In the genomic region with DNA sequence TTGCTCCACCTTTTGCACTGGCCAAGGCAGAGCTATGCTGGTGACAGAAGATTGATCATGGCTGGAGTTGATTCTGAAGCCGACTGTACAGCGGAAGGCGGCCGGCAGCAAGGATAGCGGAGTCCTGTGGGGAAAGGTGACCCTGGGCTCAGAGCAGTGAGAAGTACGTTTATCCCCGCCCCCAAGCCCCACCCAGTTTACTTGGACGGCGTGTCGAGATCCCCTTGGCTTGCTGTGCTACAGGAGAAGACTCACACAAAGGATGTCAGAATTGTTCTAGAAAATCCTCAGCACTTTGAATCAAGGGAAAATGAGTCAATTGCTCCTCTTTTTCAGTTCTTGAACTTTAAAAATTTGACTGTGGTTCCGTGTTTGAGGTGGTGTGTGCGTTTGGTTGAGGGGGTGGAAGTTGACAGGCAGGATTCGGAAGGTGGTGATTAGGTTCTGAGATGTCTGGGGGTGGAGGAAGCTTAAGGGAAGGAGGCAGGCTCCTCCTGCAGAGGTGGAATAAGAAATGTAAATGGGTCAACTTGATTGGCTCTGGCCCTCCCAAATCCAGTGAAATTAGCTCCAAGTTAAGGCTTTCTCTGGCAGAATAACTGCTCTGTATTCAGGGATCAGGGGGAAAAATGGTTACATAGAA, we compare ENCODE assay signal across 8 mouse cellular contexts.
DNase-seq lines count a peak whose midpoint lies in the region; ATAC-seq and TF ChIP-seq lines count a peak whose summit lies in the region.

No protein-coding gene starts in this region.

- peak overlapping the region; percentile 54 for H3K4me2 ChIP-seq in kidney, postnatal 0 days (ENCODE audit: low read length)
- H3K4me2 ChIP-seq in embryonic facial prominence, embryonic 15.5 days (replicated peaks): peak overlapping the region; percentile 43
- H3K4me2 ChIP-seq in midbrain, embryonic 11.5 days: peak overlapping the region; percentile 26

- peak overlapping the region; percentile 29 for H3K4me3 ChIP-seq in kidney, postnatal 0 days (replicated peaks; ENCODE audit: low read depth, low read length)
- peak overlapping the region; percentile 29 for H3K4me3 ChIP-seq in embryonic facial prominence, embryonic 15.5 days (replicated peaks)
- no peak overlapping the region for H3K4me3 ChIP-seq in midbrain, embryonic 11.5 days (ENCODE audit: low read depth, low read length)

- ATAC-seq in kidney, postnatal 0 days (replicated peaks; ENCODE audit: low FRiP score, low read depth): no peak
- ATAC-seq in embryonic facial prominence, embryonic 15.5 days (ENCODE audit: insufficient number of reproducible peaks, low FRiP score, low TSS enrichment, low read depth): no peak
- ATAC-seq in midbrain, embryonic 11.5 days (ENCODE audit: low FRiP score): no peak

- no peak overlapping the region for H3K27ac ChIP-seq in kidney, postnatal 0 days
- no peak overlapping the region for H3K27ac ChIP-seq in embryonic facial prominence, embryonic 15.5 days (replicated peaks)
- no peak overlapping the region for H3K27ac ChIP-seq in midbrain, embryonic 11.5 days (ENCODE audit: low read depth, low read length)

- no peak for TF ChIP-seq CTCF in kidney, postnatal 0 days (IDR thresholded peaks at IDR 0.05; ENCODE audit: low read depth)

- peak; percentile 62 for DNase-seq in kidney, postnatal 0 days (ENCODE audit: low spot score)
- DNase-seq in kidney, postnatal 36 days: no peak
- DNase-seq in kidney, postnatal 4 days: peak; percentile 31 to 44
- DNase-seq in midbrain, embryonic 11.5 days (ENCODE audit: low spot score, missing footprints): no peak
- DNase-seq in thymus, postnatal 4 days: peak; percentile 61
- no peak for DNase-seq in cerebellum, adult 9-11 months
- no peak for DNase-seq in cerebellum, adult 8-10 months

- H3K36me3 ChIP-seq in kidney, postnatal 0 days (ENCODE audit: insufficient read depth, low read length): no peaks in the 10 kb centered on the region
- no peaks in the 10 kb centered on the region for H3K36me3 ChIP-seq in embryonic facial prominence, embryonic 15.5 days
- no peaks in the 10 kb centered on the region for H3K36me3 ChIP-seq in midbrain, embryonic 11.5 days (ENCODE audit: control insufficient read depth, insufficient read depth, low read length)

- peak overlapping the region; percentile 13; the same call in 1 of the 2 replicates for H3K9ac ChIP-seq in kidney, postnatal 0 days (ENCODE audit: low read depth, low read length)
- H3K9ac ChIP-seq in embryonic facial prominence, embryonic 15.5 days: no peak overlapping the region
- H3K9ac ChIP-seq in midbrain, embryonic 11.5 days (ENCODE audit: low read length): no peak overlapping the region

- H3K27me3 ChIP-seq in kidney, postnatal 0 days (ENCODE audit: insufficient read depth, low read length): no peaks in the 10 kb centered on the region
- no peaks in the 10 kb centered on the region for H3K27me3 ChIP-seq in embryonic facial prominence, embryonic 15.5 days
- no peaks in the 10 kb centered on the region for H3K27me3 ChIP-seq in midbrain, embryonic 11.5 days (ENCODE audit: control insufficient read depth, insufficient read depth, low read length)

- H3K9me3 ChIP-seq in kidney, postnatal 0 days (replicated peaks; ENCODE audit: low read length): no peaks in the 10 kb centered on the region
- H3K9me3 ChIP-seq in embryonic facial prominence, embryonic 15.5 days (replicated peaks): no peaks in the 10 kb centered on the region
- H3K9me3 ChIP-seq in midbrain, embryonic 11.5 days (ENCODE audit: control insufficient read depth, low read length): no peaks in the 10 kb centered on the region

- peaks cover 5% of the 10 kb centered on the region for H3K4me1 ChIP-seq in kidney, postnatal 0 days (replicated peaks; ENCODE audit: insufficient read depth, low read length)
- peaks cover 18% of the 10 kb centered on the region; the same call in 1 of the 2 replicates for H3K4me1 ChIP-seq in embryonic facial prominence, embryonic 15.5 days
- H3K4me1 ChIP-seq in midbrain, embryonic 11.5 days (ENCODE audit: control insufficient read depth, insufficient read depth, low read length): peaks cover 11% of the 10 kb centered on the region

- WGBS in kidney, postnatal 0 days: 7% methylated on average over 13 of the region's 13 CpGs
- 9% methylated on average over 13 of the region's 13 CpGs for WGBS in embryonic facial prominence, embryonic 15.5 days
- WGBS in midbrain, embryonic 11.5 days: 2% methylated on average over 13 of the region's 13 CpGs

Comparison
In these comparisons a context has a peak if more than half of its experiments do, and no peak if none do; other contexts are left out.
1. DNase-seq: peak in kidney, postnatal 0 days (single experiment), kidney, postnatal 4 days (2 of 2) and thymus, postnatal 4 days (single experiment); none in kidney, postnatal 36 days (0 of 2), midbrain, embryonic 11.5 days (single experiment), cerebellum, adult 9-11 months (single experiment) and cerebellum, adult 8-10 months (single experiment).
2. Peak in every context shown above with its lines, with median percentiles within 50 percentile points of each other: H3K4me2 ChIP-seq.